Mouse (Mus musculus) limb, embryonic 14.5 days (tissue): ENCODE measurements around the gene Sgsm2. TPM values are rescaled to one million over a fixed set of nuclear protein-coding genes. Genes with fewer than 3 reads are reported as not detected.
A peak's percentile ranks its signal among the peaks of the same experiment; 100 is the strongest.

Experiments used
- ATAC-seq: fragments of 200-750 bp; cut with Nextera tagmentation; 2 replicates; pipeline ENCODE4 v1.8.0; 2017; ENCODE audit warnings: low read depth, moderate number of reproducible peaks, moderate TSS enrichment; ENCODE audit not compliant: low FRiP score
- DNase-seq: peaks from one replicate; pipeline ENCODE4 v3.0.0-alpha.2; 2015; ENCODE audit warnings: low spot score
- H3K27ac ChIP-seq: fragments of 300-500 bp; sonication (generic); replicated peaks from 2 replicates; pipeline ENCODE4 v1.5.1; 2014; ENCODE audit warnings: low read depth, mild to moderate bottlenecking, low read length, moderate library complexity, mixed read lengths
- H3K27me3 ChIP-seq: fragments of 300-500 bp; sonication (generic); 2 replicates; pipeline ENCODE4 v1.6.1; 2014; ENCODE audit warnings: low read length, mixed read lengths; ENCODE audit not compliant: control insufficient read depth, insufficient read depth
- H3K36me3 ChIP-seq: fragments of 300-500 bp; sonication (generic); 2 replicates; pipeline ENCODE4 v1.6.1; 2014; ENCODE audit warnings: mild to moderate bottlenecking, low read length, moderate library complexity, mixed read lengths; ENCODE audit not compliant: control insufficient read depth, insufficient read depth
- H3K4me1 ChIP-seq: fragments of 300-500 bp; sonication (generic); 2 replicates; pipeline ENCODE4 v1.6.1; 2014; ENCODE audit warnings: antibody characterized with exemption, low read length, mixed read lengths; ENCODE audit not compliant: control insufficient read depth, insufficient read depth
- H3K4me2 ChIP-seq: fragments of 300-500 bp; sonication (generic); replicated peaks from 2 replicates; pipeline ENCODE4 v1.6.1; 2014; ENCODE audit warnings: low read depth, mild to moderate bottlenecking, low read length, moderate library complexity; ENCODE audit not compliant: severe bottlenecking
- H3K4me3 ChIP-seq: fragments of 300-500 bp; sonication (generic); replicated peaks from 2 replicates; pipeline ENCODE4 v1.5.1; 2014; ENCODE audit warnings: low read length
- H3K9ac ChIP-seq: fragments of 300-500 bp; sonication (generic); 2 replicates; pipeline ENCODE4 v1.6.1; 2014; ENCODE audit warnings: mild to moderate bottlenecking, low read depth, low read length, moderate library complexity; ENCODE audit not compliant: severe bottlenecking
- H3K9me3 ChIP-seq: fragments of 300-500 bp; sonication (generic); 2 replicates; pipeline ENCODE4 v1.6.1; 2016; ENCODE audit warnings: low read length; ENCODE audit not compliant: control insufficient read depth
- POLR2A ChIP-seq: fragments of 200-500 bp; IDR thresholded peaks from 2 replicates; pipeline ENCODE4 v1.8.0; 2012; ENCODE audit warnings: inconsistent platforms, mild to moderate bottlenecking, moderate library complexity, borderline replicate concordance; ENCODE audit not compliant: insufficient read depth, insufficient read length; ENCODE audit errors: extremely low read depth
- WGBS: fragments of 180-500 bp; shearing (Covaris S2); extraction: QIAGEN DNeasy Blood & Tissue Kit; methylation state at CpG from one replicate; pipeline ENCODE4 v1.1.7; 2014; 5-methylcytosine and 5-hydroxymethylcytosine counted together
- polyA plus RNA-seq, 2 experiments: library from polyadenylated mRNA; depleted of rRNA in 1 of 2; stranded (reverse) in 1 of 2; unstranded in 1 of 2; fragments of >200 nt; fragmentation: Nextera tagmentation in 1 of 2; extraction: Ambion mirVana in 1 of 2; gene quantifications; 2 replicates each; pipeline versions ENCODE4 v1.2.1 to v1.2.3; 2012 to 2014

Gene Sgsm2
- polyA plus RNA-seq, 2 experiments: 7.1 to 18.2 TPM

GRCm38 (mm10) chr11:74909978-74910377, 13.1 kb upstream of the Sgsm2 start:
- H3K27ac ChIP-seq: no peak overlapping the region
- no peak for DNase-seq
- H3K4me3 ChIP-seq: no peak overlapping the region
- 94% methylated on average over 4 of the region's 4 CpGs for WGBS
- no peaks in the 10 kb centered on the region for H3K4me1 ChIP-seq
- no peak for ATAC-seq
- H3K4me2 ChIP-seq: no peak overlapping the region
- peaks cover 51% of the 10 kb centered on the region for H3K36me3 ChIP-seq
- H3K27me3 ChIP-seq: no peaks in the 10 kb centered on the region
- TF ChIP-seq POLR2A: no peak
- no peaks in the 10 kb centered on the region for H3K9me3 ChIP-seq
- no peak overlapping the region for H3K9ac ChIP-seq

- peaks cover 63% of the 10 kb centered on the region for H3K36me3 ChIP-seq
- 85% methylated on average over 12 of the region's 12 CpGs for WGBS
- ATAC-seq: no peak
Observed at GRCm38 (mm10) chr11:74908618-74909399, 11.9 kb upstream of the Sgsm2 start.

GRCm38 (mm10) chr11:74907850-74908249, 11.0 kb upstream of the Sgsm2 start:
- DNase-seq (no peak), ATAC-seq (no peak)
- TF ChIP-seq POLR2A: no peak
- no peaks in the 10 kb centered on the region for H3K27me3 ChIP-seq
- H3K4me2 ChIP-seq: no peak overlapping the region
- no peak overlapping the region for H3K9ac ChIP-seq
- 94% methylated on average over 6 of the region's 6 CpGs for WGBS
- no peak overlapping the region for H3K4me3 ChIP-seq
- H3K27ac ChIP-seq: no peak overlapping the region
- H3K36me3 ChIP-seq: peaks cover 73% of the 10 kb centered on the region
- H3K9me3 ChIP-seq: no peaks in the 10 kb centered on the region
- H3K4me1 ChIP-seq: no peaks in the 10 kb centered on the region

More at GRCm38 (mm10) chr11:74908618-74909399, 11.9 kb upstream of the Sgsm2 start:
- Histone ChIP-seq H3K27me3 (no peaks in the 10 kb centered on the region), H3K9ac (no peak overlapping the region), H3K4me3 (no peak overlapping the region), H3K27ac (no peak overlapping the region), H3K9me3 (no peaks in the 10 kb centered on the region), H3K4me2 (no peak overlapping the region), H3K4me1 (no peaks in the 10 kb centered on the region)
- DNase-seq: no peak
- TF ChIP-seq POLR2A: no peak

- Histone ChIP-seq H3K9me3 (no peaks in the 10 kb centered on the region), H3K9ac (no peak overlapping the region), H3K36me3 (peaks cover 78% of the 10 kb centered on the region), H3K4me1 (no peaks in the 10 kb centered on the region), H3K4me3 (no peak overlapping the region), H3K27me3 (no peaks in the 10 kb centered on the region), H3K27ac (no peak overlapping the region), H3K4me2 (no peak overlapping the region)
- 88% methylated on average over 5 of the region's 5 CpGs for WGBS
- no peak for TF ChIP-seq POLR2A
- ATAC-seq: no peak
- DNase-seq: no peak
Observed at GRCm38 (mm10) chr11:74902416-74902815, 5.6 kb upstream of the Sgsm2 start.

GRCm38 (mm10) chr11:74901555-74901954, 4.7 kb upstream of the Sgsm2 start:
- Histone ChIP-seq H3K4me2 (no peak overlapping the region), H3K9ac (no peak overlapping the region), H3K27ac (no peak overlapping the region), H3K4me3 (no peak overlapping the region), H3K9me3 (no peaks in the 10 kb centered on the region), H3K4me1 (no peaks in the 10 kb centered on the region), H3K27me3 (no peaks in the 10 kb centered on the region), H3K36me3 (peaks cover 69% of the 10 kb centered on the region)
- TF ChIP-seq POLR2A: no peak
- ATAC-seq (no peak), DNase-seq (no peak)
- 91% methylated on average over 6 of the region's 6 CpGs for whole genome bisulfite sequencing

GRCm38 (mm10) chr11:74898517-74898827, 1.6 kb upstream of the Sgsm2 start:
- H3K4me3 ChIP-seq: peak overlapping the region; percentile 81
- 0% methylated on average over 7 of the region's 7 CpGs for WGBS
- H3K27ac ChIP-seq: peak overlapping the region; percentile 78; the same call in 1 of the 2 replicates
- no peak for DNase-seq
- no peaks in the 10 kb centered on the region for H3K4me1 ChIP-seq
- no peak for TF ChIP-seq POLR2A
- peaks cover 39% of the 10 kb centered on the region for H3K36me3 ChIP-seq
- H3K9me3 ChIP-seq: no peaks in the 10 kb centered on the region
- peak overlapping the region; percentile 74 for H3K9ac ChIP-seq
- ATAC-seq: no peak
- H3K27me3 ChIP-seq: no peaks in the 10 kb centered on the region
- peak overlapping the region; percentile 94 for H3K4me2 ChIP-seq
